Mouse (Mus musculus): ENCODE measurements around the gene Srms. TPM values are rescaled to one million over a fixed set of nuclear protein-coding genes. Genes with fewer than 3 reads are reported as not detected.

Gene Srms
- polyA plus RNA-seq, 1 experiment from 2014 or later: 1.4 TPM

DNA sequence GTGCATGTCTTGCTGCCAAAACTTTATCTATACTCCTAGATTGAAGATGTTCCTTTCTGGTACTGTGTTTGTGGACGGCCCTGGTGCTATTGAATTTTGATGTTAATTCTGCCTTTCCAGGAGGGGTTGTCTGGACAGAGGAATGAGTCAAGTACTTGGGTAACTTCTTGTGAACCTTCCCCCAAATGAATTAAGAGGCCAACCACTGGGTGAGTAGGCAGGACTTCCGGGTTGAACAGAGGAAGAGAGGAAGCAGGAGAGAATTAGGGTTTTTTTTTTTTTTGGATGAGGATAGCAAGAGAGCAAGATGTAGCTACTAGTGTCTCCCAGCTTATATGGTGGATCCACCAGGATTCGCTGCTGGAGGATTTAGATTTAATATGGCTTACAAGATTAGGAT, 35.0 kb downstream of the Srms start:
- H3K4me1 ChIP-seq (ENCODE audit: control insufficient read depth, insufficient read depth, low read length): no peaks in the 10 kb centered on the region
- H3K9me3 ChIP-seq (ENCODE audit: control insufficient read depth, low read length): no peaks in the 10 kb centered on the region
- WGBS: 69% methylated on average over 3 of the region's 3 CpGs
- DNase-seq (ENCODE audit: low spot score) (no peak), ATAC-seq (ENCODE audit: insufficient number of reproducible peaks, low FRiP score, low TSS enrichment, low read depth) (no peak)
- no peaks in the 10 kb centered on the region for H3K36me3 ChIP-seq (ENCODE audit: control insufficient read depth, insufficient read depth, low read length)
- no peak overlapping the region for H3K9ac ChIP-seq (ENCODE audit: low read length)
- H3K4me2 ChIP-seq (ENCODE audit: low read depth, severe bottlenecking): no peak overlapping the region
- H3K27ac ChIP-seq (replicated peaks; ENCODE audit: low read depth, low read length): no peak overlapping the region
- no peaks in the 10 kb centered on the region for H3K27me3 ChIP-seq (ENCODE audit: control insufficient read depth, insufficient read depth, low read length)
- H3K4me3 ChIP-seq (ENCODE audit: low read depth, low read length): no peak overlapping the region

- Histone ChIP-seq H3K27me3 (ENCODE audit: control insufficient read depth, insufficient read depth, low read length) (no peaks in the 10 kb centered on the region), H3K4me2 (ENCODE audit: low read depth, severe bottlenecking) (no peak overlapping the region), H3K9me3 (ENCODE audit: control insufficient read depth, low read length) (no peaks in the 10 kb centered on the region), H3K4me1 (ENCODE audit: control insufficient read depth, insufficient read depth, low read length) (no peaks in the 10 kb centered on the region), H3K27ac (replicated peaks; ENCODE audit: low read depth, low read length) (no peak overlapping the region), H3K9ac (ENCODE audit: low read length) (no peak overlapping the region), H3K36me3 (ENCODE audit: control insufficient read depth, insufficient read depth, low read length) (no peaks in the 10 kb centered on the region), H3K4me3 (ENCODE audit: low read depth, low read length) (no peak overlapping the region)
- no peak for ATAC-seq (ENCODE audit: insufficient number of reproducible peaks, low FRiP score, low TSS enrichment, low read depth)
- DNase-seq (ENCODE audit: low spot score): no peak
- WGBS: 88% methylated on average over 3 of the region's 3 CpGs
Measured at GRCm38 (mm10) chr2:181174646-181175045, 38.3 kb downstream of the Srms start.

DNA sequence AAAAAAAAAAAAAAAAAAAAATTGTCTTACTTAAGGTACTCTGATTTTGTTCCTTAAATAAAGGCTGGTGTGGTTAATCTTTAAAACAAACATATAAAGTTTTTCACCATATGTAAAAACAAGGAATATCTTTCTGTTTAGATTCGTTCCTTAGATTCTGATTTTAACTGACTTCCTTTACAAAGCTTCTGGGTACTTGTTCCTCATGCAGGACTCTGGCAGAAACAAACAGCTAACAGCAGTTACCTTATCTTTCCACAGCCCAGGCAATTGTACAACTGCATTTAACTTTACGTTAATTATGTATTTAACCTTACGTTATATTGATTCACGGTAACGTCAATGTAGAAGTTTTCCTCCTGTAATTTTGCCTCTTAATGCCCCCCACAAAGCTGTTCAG, 46.5 kb downstream of the Srms start:
- H3K36me3 ChIP-seq (ENCODE audit: control insufficient read depth, insufficient read depth, low read length): no peaks in the 10 kb centered on the region
- H3K9ac ChIP-seq (ENCODE audit: low read length): no peak overlapping the region
- no peaks in the 10 kb centered on the region for H3K4me1 ChIP-seq (ENCODE audit: control insufficient read depth, insufficient read depth, low read length)
- WGBS: 87% methylated on average over 5 of the region's 5 CpGs
- DNase-seq (ENCODE audit: low spot score) (no peak), ATAC-seq (ENCODE audit: insufficient number of reproducible peaks, low FRiP score, low TSS enrichment, low read depth) (no peak)
- H3K4me3 ChIP-seq (ENCODE audit: low read depth, low read length): no peak overlapping the region
- no peak overlapping the region for H3K27ac ChIP-seq (replicated peaks; ENCODE audit: low read depth, low read length)
- H3K4me2 ChIP-seq (ENCODE audit: low read depth, severe bottlenecking): no peak overlapping the region
- no peaks in the 10 kb centered on the region for H3K9me3 ChIP-seq (ENCODE audit: control insufficient read depth, low read length)
- no peaks in the 10 kb centered on the region for H3K27me3 ChIP-seq (ENCODE audit: control insufficient read depth, insufficient read depth, low read length)

- H3K9me3 ChIP-seq (ENCODE audit: control insufficient read depth, low read length): no peaks in the 10 kb centered on the region
- H3K27me3 ChIP-seq (ENCODE audit: control insufficient read depth, insufficient read depth, low read length): peaks cover 28% of the 10 kb centered on the region
- no peak overlapping the region for H3K4me3 ChIP-seq (ENCODE audit: low read depth, low read length)
- 0 out of 2 replicates have a peak, but pooled peaks cover 3% of the 10 kb centered on the region for H3K4me1 ChIP-seq (ENCODE audit: control insufficient read depth, insufficient read depth, low read length)
- DNase-seq (ENCODE audit: low spot score) (no peak), ATAC-seq (ENCODE audit: insufficient number of reproducible peaks, low FRiP score, low TSS enrichment, low read depth) (no peak)
- H3K27ac ChIP-seq (replicated peaks; ENCODE audit: low read depth, low read length): no peak overlapping the region
- no peak overlapping the region for H3K4me2 ChIP-seq (ENCODE audit: low read depth, severe bottlenecking)
- no peak overlapping the region for H3K9ac ChIP-seq (ENCODE audit: low read length)
- 76% methylated on average over 4 of the region's 4 CpGs for WGBS
- no peaks in the 10 kb centered on the region for H3K36me3 ChIP-seq (ENCODE audit: control insufficient read depth, insufficient read depth, low read length)
Measured at GRCm38 (mm10) chr2:181160821-181161220, 52.2 kb downstream of the Srms start.

GRCm38 (mm10) chr2:181159771-181160170, 53.2 kb downstream of the Srms start:
- no peak for ATAC-seq (ENCODE audit: insufficient number of reproducible peaks, low FRiP score, low TSS enrichment, low read depth)
- Histone ChIP-seq H3K9me3 (ENCODE audit: control insufficient read depth, low read length) (no peaks in the 10 kb centered on the region), H3K27me3 (ENCODE audit: control insufficient read depth, insufficient read depth, low read length) (peaks cover 37% of the 10 kb centered on the region), H3K4me1 (ENCODE audit: control insufficient read depth, insufficient read depth, low read length) (0 out of 2 replicates have a peak, but pooled peaks cover 3% of the 10 kb centered on the region), H3K9ac (ENCODE audit: low read length) (no peak overlapping the region), H3K27ac (replicated peaks; ENCODE audit: low read depth, low read length) (no peak overlapping the region), H3K4me2 (ENCODE audit: low read depth, severe bottlenecking) (no peak overlapping the region), H3K36me3 (ENCODE audit: control insufficient read depth, insufficient read depth, low read length) (no peaks in the 10 kb centered on the region), H3K4me3 (ENCODE audit: low read depth, low read length) (no peak overlapping the region)
- DNase-seq (ENCODE audit: low spot score): no peak
- 0% methylated on average over 2 of the region's 2 CpGs for WGBS

- Histone ChIP-seq H3K9me3 (ENCODE audit: control insufficient read depth, low read length) (no peaks in the 10 kb centered on the region), H3K36me3 (ENCODE audit: control insufficient read depth, insufficient read depth, low read length) (no peaks in the 10 kb centered on the region), H3K9ac (ENCODE audit: low read length) (no peak overlapping the region), H3K27ac (replicated peaks; ENCODE audit: low read depth, low read length) (no peak overlapping the region), H3K27me3 (ENCODE audit: control insufficient read depth, insufficient read depth, low read length) (peaks cover 40% of the 10 kb centered on the region), H3K4me1 (ENCODE audit: control insufficient read depth, insufficient read depth, low read length) (0 out of 2 replicates have a peak, but pooled peaks cover 3% of the 10 kb centered on the region), H3K4me2 (ENCODE audit: low read depth, severe bottlenecking) (no peak overlapping the region), H3K4me3 (ENCODE audit: low read depth, low read length) (no peak overlapping the region)
- 58% methylated on average over 7 of the region's 7 CpGs for WGBS
- ATAC-seq (ENCODE audit: insufficient number of reproducible peaks, low FRiP score, low TSS enrichment, low read depth) (no peak), DNase-seq (ENCODE audit: low spot score) (no peak)
Measured at GRCm38 (mm10) chr2:181159091-181159514, 53.9 kb downstream of the Srms start.

DNA sequence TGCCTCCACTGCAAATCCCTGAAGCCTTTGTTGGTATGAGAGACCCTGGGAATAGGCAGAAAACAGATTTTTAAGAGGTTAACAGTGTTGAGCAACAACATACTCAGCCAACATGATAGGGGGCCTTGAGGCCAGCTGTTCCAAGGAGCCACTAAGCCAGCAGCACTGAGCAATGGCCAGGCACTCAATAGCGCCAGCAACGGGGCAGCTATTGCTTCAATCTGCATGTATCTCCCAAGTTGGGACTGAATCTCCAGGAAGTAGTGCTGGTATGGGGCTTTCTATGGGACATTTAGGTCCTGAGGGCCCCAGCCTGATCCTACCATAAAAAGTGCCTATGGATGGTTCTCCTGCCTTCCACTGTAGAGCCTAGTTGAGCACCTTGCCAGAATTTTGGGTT, 54.5 kb downstream of the Srms start:
- peaks cover 40% of the 10 kb centered on the region for H3K27me3 ChIP-seq (ENCODE audit: control insufficient read depth, insufficient read depth, low read length)
- no peak overlapping the region for H3K9ac ChIP-seq (ENCODE audit: low read length)
- no peak overlapping the region for H3K27ac ChIP-seq (replicated peaks; ENCODE audit: low read depth, low read length)
- H3K36me3 ChIP-seq (ENCODE audit: control insufficient read depth, insufficient read depth, low read length): no peaks in the 10 kb centered on the region
- DNase-seq (ENCODE audit: low spot score) (no peak), ATAC-seq (ENCODE audit: insufficient number of reproducible peaks, low FRiP score, low TSS enrichment, low read depth) (no peak)
- WGBS: 89% methylated on average over 2 of the region's 2 CpGs
- 0 out of 2 replicates have a peak, but pooled peaks cover 3% of the 10 kb centered on the region for H3K4me1 ChIP-seq (ENCODE audit: control insufficient read depth, insufficient read depth, low read length)
- H3K4me3 ChIP-seq (ENCODE audit: low read depth, low read length): no peak overlapping the region
- no peaks in the 10 kb centered on the region for H3K9me3 ChIP-seq (ENCODE audit: control insufficient read depth, low read length)
- H3K4me2 ChIP-seq (ENCODE audit: low read depth, severe bottlenecking): no peak overlapping the region

GRCm38 (mm10) chr2:181157716-181158302, 55.2 kb downstream of the Srms start:
- DNase-seq (ENCODE audit: low spot score) (no peak), ATAC-seq (ENCODE audit: insufficient number of reproducible peaks, low FRiP score, low TSS enrichment, low read depth) (no peak)
- Histone ChIP-seq H3K4me1 (ENCODE audit: control insufficient read depth, insufficient read depth, low read length) (0 out of 2 replicates have a peak, but pooled peaks cover 3% of the 10 kb centered on the region), H3K4me3 (ENCODE audit: low read depth, low read length) (no peak overlapping the region), H3K36me3 (ENCODE audit: control insufficient read depth, insufficient read depth, low read length) (no peaks in the 10 kb centered on the region), H3K9me3 (ENCODE audit: control insufficient read depth, low read length) (no peaks in the 10 kb centered on the region), H3K9ac (ENCODE audit: low read length) (no peak overlapping the region), H3K4me2 (ENCODE audit: low read depth, severe bottlenecking) (no peak overlapping the region), H3K27ac (replicated peaks; ENCODE audit: low read depth, low read length) (no peak overlapping the region), H3K27me3 (ENCODE audit: control insufficient read depth, insufficient read depth, low read length) (peaks cover 40% of the 10 kb centered on the region)
- WGBS: 81% methylated on average over 6 of the region's 6 CpGs

DNA sequence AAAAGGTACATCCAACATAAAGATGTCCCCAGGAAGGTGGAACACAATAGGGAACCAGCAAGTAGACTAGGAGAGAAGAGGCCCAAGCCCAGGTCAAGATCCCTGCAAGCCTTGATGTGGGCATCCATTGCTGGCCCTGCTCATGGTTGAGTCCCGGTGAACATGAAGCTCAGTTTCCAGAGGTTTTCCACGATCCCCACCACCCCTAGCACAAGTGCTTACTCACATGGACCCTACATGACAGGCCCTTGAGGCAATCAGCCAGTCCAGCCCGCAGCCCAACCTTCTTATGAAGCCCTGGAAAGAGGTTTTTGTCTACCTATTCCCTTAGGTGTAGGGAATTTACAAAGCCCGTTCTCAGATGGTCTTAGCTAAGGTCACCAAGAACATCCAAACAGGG, 55.8 kb downstream of the Srms start:
- DNase-seq (ENCODE audit: low spot score) (no peak), ATAC-seq (ENCODE audit: insufficient number of reproducible peaks, low FRiP score, low TSS enrichment, low read depth) (no peak)
- Histone ChIP-seq H3K27me3 (ENCODE audit: control insufficient read depth, insufficient read depth, low read length) (peaks cover 40% of the 10 kb centered on the region), H3K4me2 (ENCODE audit: low read depth, severe bottlenecking) (no peak overlapping the region), H3K4me3 (ENCODE audit: low read depth, low read length) (no peak overlapping the region), H3K27ac (replicated peaks; ENCODE audit: low read depth, low read length) (no peak overlapping the region), H3K4me1 (ENCODE audit: control insufficient read depth, insufficient read depth, low read length) (0 out of 2 replicates have a peak, but pooled peaks cover 3% of the 10 kb centered on the region), H3K36me3 (ENCODE audit: control insufficient read depth, insufficient read depth, low read length) (no peaks in the 10 kb centered on the region), H3K9me3 (ENCODE audit: control insufficient read depth, low read length) (no peaks in the 10 kb centered on the region), H3K9ac (ENCODE audit: low read length) (no peak overlapping the region)
- 75% methylated on average over 4 of the region's 4 CpGs for WGBS

Measured in limb, embryonic 11.5 days (tissue).